Comparison of ENCODE assay signal across 32 mouse cellular contexts in the genomic region with DNA sequence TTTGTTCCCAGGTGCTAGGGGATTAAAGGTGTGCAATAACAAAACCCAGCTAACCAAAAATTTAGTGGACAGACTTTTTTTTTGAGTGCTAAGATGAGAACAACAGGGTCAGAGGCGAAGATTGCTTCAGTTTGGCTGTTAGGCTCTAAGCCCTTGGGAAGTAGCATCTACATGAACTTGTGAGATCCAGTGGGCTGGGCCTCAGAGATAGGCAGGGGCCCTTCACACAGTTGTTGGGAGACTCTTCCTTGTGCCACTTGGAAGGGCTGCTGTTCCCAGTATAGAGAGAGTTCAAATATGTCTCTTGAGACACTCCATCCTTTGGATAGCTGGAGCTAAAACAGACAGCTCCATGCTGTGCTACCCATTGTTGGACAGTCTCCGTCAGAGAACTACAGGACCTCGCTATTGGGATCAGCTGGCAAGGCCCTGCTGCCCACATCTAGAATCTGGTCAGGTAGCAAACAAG. TPM values are rescaled to one million over a fixed set of nuclear protein-coding genes. Genes with fewer than 3 reads are reported as not detected.
DNase-seq lines count a peak whose midpoint lies in the region; ATAC-seq and TF ChIP-seq lines count a peak whose summit lies in the region.
"Had no signal": no experiment of that assay in that cellular context is flagged by ENCODE, and none has a peak within 500 bp of the region (broad histone marks: within the 10 kb centered on the region; RNA-seq: fewer than 3 reads in every experiment).

A gene (plus strand): TSS at position 419 of the 469 bp plus-strand sequence.

- no peak for DNase-seq in lung, adult 2 months
- no peak for DNase-seq in lung, postnatal 36 days
- DNase-seq in thymus, postnatal 10 days (ENCODE audit: low spot score in 2 of 2): no peak
- no peak for DNase-seq in ovary, postnatal 10 days (ENCODE audit: low spot score)
- DNase-seq: adrenal gland, adult 2 months; adrenal gland, postnatal 36 days; cerebellum, adult 2 months; cerebellum, postnatal 14 days; heart, postnatal 36 days; kidney, adult 18-20 months; layer of hippocampus, postnatal 36 days; left cerebral cortex, postnatal 4 days; liver, postnatal 0 days; lung, postnatal 14 days; right cerebral cortex, adult 18-20 months; spleen, adult 18-20 months; thymus, postnatal 14 days had no signal

- H3K9me3 ChIP-seq in intestine, embryonic 15.5 days: no peaks in the 10 kb centered on the region
- H3K9me3 ChIP-seq in intestine, postnatal 0 days (ENCODE audit: control insufficient read depth): no peaks in the 10 kb centered on the region
- no peaks in the 10 kb centered on the region for H3K9me3 ChIP-seq in intestine, embryonic 16.5 days (ENCODE audit: control insufficient read depth, low read length)
- H3K9me3 ChIP-seq: heart, embryonic 15.5 days; hindbrain, embryonic 13.5 days; liver, embryonic 12.5 days had no signal

- TF ChIP-seq CTCF in intestine, postnatal 0 days (IDR thresholded peaks at IDR 0.05; ENCODE audit: low read depth): no peak
- TF ChIP-seq CTCF in lung, adult 2 months (IDR thresholded peaks at IDR 0.05; ENCODE audit: insufficient read depth, low read length): no peak

- H3K27ac ChIP-seq in intestine, embryonic 15.5 days: no peak within 1 kb of the TSS
- H3K27ac ChIP-seq in intestine, postnatal 0 days (ENCODE audit: low read depth, low read length): no peak within 1 kb of the TSS
- no peak within 1 kb of the TSS for H3K27ac ChIP-seq in intestine, embryonic 16.5 days (ENCODE audit: low read length)
- H3K27ac ChIP-seq: heart, embryonic 15.5 days; hindbrain, embryonic 13.5 days; liver, embryonic 12.5 days had no signal

- no peak within 1 kb of the TSS for H3K9ac ChIP-seq in intestine, embryonic 15.5 days
- no peak within 1 kb of the TSS for H3K9ac ChIP-seq in intestine, postnatal 0 days (ENCODE audit: low read depth, low read length)
- 0 out of 2 replicates have a peak within 1 kb of the TSS, but pooled peaks have one; percentile 29 for H3K9ac ChIP-seq in intestine, embryonic 16.5 days (ENCODE audit: low read depth, low read length)
- H3K9ac ChIP-seq: heart, embryonic 15.5 days; hindbrain, embryonic 13.5 days; liver, embryonic 12.5 days; liver, postnatal 0 days had no signal

- WGBS in intestine, embryonic 15.5 days: 85% methylated on average over 3 of the region's 3 CpGs
- 87% methylated on average over 3 of the region's 3 CpGs for WGBS in intestine, postnatal 0 days
- WGBS in lung, adult 2 months: 77% methylated on average over 3 of the region's 3 CpGs
- WGBS in intestine, embryonic 16.5 days: 69% methylated on average over 3 of the region's 3 CpGs

- ATAC-seq in intestine, embryonic 15.5 days: 0 out of 2 replicates have a peak, but pooled peaks have one; percentile 18
- ATAC-seq in intestine, postnatal 0 days: no peak
- no peak for ATAC-seq in intestine, embryonic 16.5 days
- ATAC-seq: CD4-positive, CD25-positive, alpha-beta regulatory T cell, adult 4 months; forebrain, embryonic 14.5 days; liver, embryonic 12.5 days; midbrain, embryonic 16.5 days had no signal

- no peak for TF ChIP-seq POLR2A in lung, adult 2 months (IDR thresholded peaks at IDR 0.05; ENCODE audit: borderline replicate concordance, extremely low read depth, low read depth, low read length)

- H3K36me3 ChIP-seq in intestine, embryonic 15.5 days: no peaks in the 10 kb centered on the region
- H3K36me3 ChIP-seq in intestine, postnatal 0 days (ENCODE audit: control insufficient read depth, insufficient read depth): no peaks in the 10 kb centered on the region
- H3K36me3 ChIP-seq in intestine, embryonic 16.5 days (ENCODE audit: control insufficient read depth, insufficient read depth, low read length): no peaks in the 10 kb centered on the region
- H3K36me3 ChIP-seq: heart, embryonic 15.5 days; hindbrain, embryonic 13.5 days; liver, embryonic 12.5 days had no signal

- no peak within 1 kb of the TSS for H3K4me2 ChIP-seq in intestine, embryonic 15.5 days (replicated peaks)
- H3K4me2 ChIP-seq in intestine, postnatal 0 days (replicated peaks; ENCODE audit: low read depth): no peak within 1 kb of the TSS
- no peak within 1 kb of the TSS for H3K4me2 ChIP-seq in intestine, embryonic 16.5 days (ENCODE audit: low read depth, low read length)
- H3K4me2 ChIP-seq: heart, embryonic 15.5 days; hindbrain, embryonic 13.5 days; liver, embryonic 12.5 days; midbrain, embryonic 11.5 days had no signal

- H3K4me3 ChIP-seq in intestine, embryonic 15.5 days (replicated peaks): no peak within 1 kb of the TSS
- H3K4me3 ChIP-seq in intestine, postnatal 0 days (ENCODE audit: low read depth, low read length): no peak within 1 kb of the TSS
- no peak within 1 kb of the TSS for H3K4me3 ChIP-seq in lung, adult 2 months (replicated peaks; ENCODE audit: extremely low read depth, low read depth, low read length)
- no peak within 1 kb of the TSS for H3K4me3 ChIP-seq in intestine, embryonic 16.5 days (ENCODE audit: low read length)
- H3K4me3 ChIP-seq: heart, embryonic 15.5 days; hindbrain, embryonic 13.5 days; liver, embryonic 12.5 days had no signal

- no peaks in the 10 kb centered on the region for H3K27me3 ChIP-seq in intestine, embryonic 15.5 days (replicated peaks)
- no peaks in the 10 kb centered on the region for H3K27me3 ChIP-seq in intestine, postnatal 0 days (replicated peaks; ENCODE audit: control insufficient read depth, insufficient read depth, low read length)
- H3K27me3 ChIP-seq in intestine, embryonic 16.5 days (replicated peaks; ENCODE audit: control insufficient read depth, insufficient read depth, low read length): no peaks in the 10 kb centered on the region
- H3K27me3 ChIP-seq: heart, embryonic 15.5 days had no signal

- H3K4me1 ChIP-seq in intestine, embryonic 15.5 days (replicated peaks): no peaks in the 10 kb centered on the region
- peaks cover 3% of the 10 kb centered on the region for H3K4me1 ChIP-seq in intestine, postnatal 0 days (replicated peaks; ENCODE audit: control insufficient read depth, insufficient read depth, low read length)
- H3K4me1 ChIP-seq in lung, adult 2 months (ENCODE audit: control insufficient read depth, insufficient read depth, low read length): no peaks in the 10 kb centered on the region
- H3K4me1 ChIP-seq in intestine, embryonic 16.5 days (ENCODE audit: control insufficient read depth, insufficient read depth, low read length): 0 out of 2 replicates have a peak, but pooled peaks cover 7% of the 10 kb centered on the region

RNA-seq across cellular contexts. Expression of the gene that starts here (rescaled TPM):
- not detected in 2 replicates for polyA plus RNA-seq in intestine, embryonic 15.5 days (2015; fragmentation: Nextera tagmentation; extraction: Ambion mirVana)
- polyA plus RNA-seq in intestine, postnatal 0 days (2015; fragmentation: Nextera tagmentation; extraction: Ambion mirVana): not detected in 2 replicates
- 15.7 and 17.3 TPM in 2 replicates for polyA plus RNA-seq in lung, adult 2 months (2012; rRNA removed)
- not detected in 2 replicates for polyA plus RNA-seq in intestine, embryonic 16.5 days (2015; fragmentation: Nextera tagmentation; extraction: Ambion mirVana)
- polyA plus RNA-seq: brain, embryonic 14.5 days; CD4-positive, CD25-positive, alpha-beta regulatory T cell, adult 4 months; cortical plate, adult 2 months; forebrain, embryonic 14.5 days; heart, embryonic 15.5 days; hindbrain, embryonic 13.5 days; large intestine, adult 2 months; limb, embryonic 14.5 days; liver, embryonic 12.5 days; midbrain, embryonic 11.5 days; midbrain, embryonic 16.5 days; neural tube, embryonic 11.5 days had no signal

Comparison
In these comparisons a context has a peak if more than half of its experiments do, and no peak if none do; other contexts are left out.
1. RNA of the gene that starts here (polyA plus RNA-seq): 15.7 to 17.3 TPM in lung, adult 2 months; not detected in intestine, embryonic 15.5 days, not detected in intestine, postnatal 0 days and not detected in intestine, embryonic 16.5 days; every median in the first group is over 10 times any median in the second.
2. Peak in ATAC-seq in intestine, embryonic 15.5 days; RNA of the gene not detected or under 1 TPM.